Mouse (Mus musculus): ENCODE data around the gene Ifna13. TPM values are rescaled to one million over a fixed set of nuclear protein-coding genes. Genes with fewer than 3 reads are reported as not detected.
A peak's percentile ranks its signal among the peaks of the same experiment; 100 is the strongest.

The Ifna13 gene
- polyA plus RNA-seq, 1 experiment from 2014 or later: not detected

DNA sequence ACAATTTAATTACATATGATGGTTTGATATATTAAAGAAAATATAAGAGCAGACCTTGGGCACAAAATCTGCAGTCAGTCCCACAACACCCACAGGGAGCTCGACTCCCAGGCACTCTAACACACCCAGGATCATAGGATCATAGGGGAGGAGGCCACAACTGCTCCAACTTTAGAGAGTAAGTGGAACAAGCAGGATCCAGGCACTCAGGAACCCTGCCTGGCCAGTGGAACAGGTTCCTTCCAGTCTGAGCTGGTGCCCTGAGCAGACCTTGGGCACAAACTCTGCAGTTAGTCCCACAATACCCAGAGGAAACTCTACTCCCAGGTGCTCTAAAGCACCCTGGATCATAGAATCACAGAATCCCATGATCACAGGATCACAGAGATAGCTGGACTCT is 11.2 kb upstream of the Ifna13 start:
- 55% methylated on average over 1 of the region's 1 CpGs for whole genome bisulfite sequencing
- DNase-seq (ENCODE audit: low spot score): no peak

DNA sequence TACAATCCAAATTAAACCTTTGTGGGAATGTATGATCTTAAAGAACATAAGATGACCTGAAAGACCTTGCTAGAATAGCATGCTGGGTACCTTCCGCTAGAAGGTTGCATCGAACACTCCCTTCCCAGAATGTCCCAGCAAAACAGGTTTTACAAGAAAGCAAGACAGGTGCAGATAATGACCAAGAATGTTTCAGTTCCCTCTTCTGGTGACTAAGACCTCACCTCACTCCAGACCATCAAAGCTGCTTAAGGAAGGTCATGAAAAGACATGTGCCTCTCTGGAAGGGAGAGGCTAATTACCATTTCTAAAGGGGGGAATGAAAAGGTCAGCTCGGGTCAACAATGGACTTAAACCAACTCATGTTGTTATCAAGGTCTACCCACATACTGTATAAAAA is 9.4 kb upstream of the Ifna13 start:
- Histone ChIP-seq H3K4me1 (ENCODE audit: control insufficient read depth, insufficient read depth, low read length) (no peaks in the 10 kb centered on the region), H3K4me3 (ENCODE audit: low read depth, low read length) (no peak overlapping the region), H3K9me3 (replicated peaks; ENCODE audit: control insufficient read depth, low read length) (no peaks in the 10 kb centered on the region), H3K27ac (replicated peaks; ENCODE audit: low read depth, low read length) (no peak overlapping the region), H3K4me2 (ENCODE audit: low read depth, low read length) (no peak overlapping the region), H3K9ac (replicated peaks; ENCODE audit: low read length) (no peak overlapping the region), H3K27me3 (ENCODE audit: control insufficient read depth, insufficient read depth, low read length) (no peaks in the 10 kb centered on the region), H3K36me3 (replicated peaks; ENCODE audit: control insufficient read depth, insufficient read depth, low read depth, low read length) (no peaks in the 10 kb centered on the region)
- ATAC-seq (replicated peaks; ENCODE audit: insufficient number of reproducible peaks, low FRiP score, low TSS enrichment, low read depth): no peak
- DNase-seq (ENCODE audit: low spot score): no peak
- 68% methylated on average over 3 of the region's 3 CpGs for WGBS

More for the DNA sequence above, 11.2 kb upstream of the Ifna13 start:
- no peaks in the 10 kb centered on the region for H3K9me3 ChIP-seq (replicated peaks; ENCODE audit: control insufficient read depth, low read length)
- no peak overlapping the region for H3K27ac ChIP-seq (replicated peaks; ENCODE audit: low read depth, low read length)
- no peak for ATAC-seq (replicated peaks; ENCODE audit: insufficient number of reproducible peaks, low FRiP score, low TSS enrichment, low read depth)
- H3K4me1 ChIP-seq (ENCODE audit: control insufficient read depth, insufficient read depth, low read length): no peaks in the 10 kb centered on the region
- no peak overlapping the region for H3K9ac ChIP-seq (replicated peaks; ENCODE audit: low read length)
- H3K4me2 ChIP-seq (ENCODE audit: low read depth, low read length): no peak overlapping the region
- H3K4me3 ChIP-seq (ENCODE audit: low read depth, low read length): no peak overlapping the region
- no peaks in the 10 kb centered on the region for H3K36me3 ChIP-seq (replicated peaks; ENCODE audit: control insufficient read depth, insufficient read depth, low read depth, low read length)
- no peaks in the 10 kb centered on the region for H3K27me3 ChIP-seq (ENCODE audit: control insufficient read depth, insufficient read depth, low read length)

DNA sequence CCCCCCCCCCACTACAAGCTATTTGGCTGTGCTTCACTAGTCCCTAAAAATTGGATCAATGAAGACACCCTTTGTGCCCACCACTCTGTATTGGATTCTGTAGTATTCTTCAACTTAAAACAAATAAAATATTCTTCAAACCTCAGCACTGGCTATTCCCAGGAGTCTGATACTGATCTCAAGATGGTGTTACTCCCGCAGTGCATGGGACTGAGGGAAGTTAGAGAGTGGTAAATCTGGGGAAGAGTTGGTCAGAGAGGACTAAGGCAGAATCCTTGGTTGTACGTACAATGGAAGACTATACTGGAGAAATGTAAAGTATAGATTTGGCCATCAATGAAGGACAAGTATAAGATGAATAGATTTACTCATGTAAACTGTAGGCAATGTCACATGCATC is 1.7 kb downstream of the Ifna13 start:
- Histone ChIP-seq H3K4me1 (ENCODE audit: control insufficient read depth, insufficient read depth, low read length) (no peaks in the 10 kb centered on the region), H3K9me3 (replicated peaks; ENCODE audit: control insufficient read depth, low read length) (no peaks in the 10 kb centered on the region), H3K27me3 (ENCODE audit: control insufficient read depth, insufficient read depth, low read length) (no peaks in the 10 kb centered on the region), H3K27ac (replicated peaks; ENCODE audit: low read depth, low read length) (no peak overlapping the region), H3K9ac (replicated peaks; ENCODE audit: low read length) (no peak overlapping the region), H3K4me3 (ENCODE audit: low read depth, low read length) (no peak overlapping the region), H3K4me2 (ENCODE audit: low read depth, low read length) (no peak overlapping the region), H3K36me3 (replicated peaks; ENCODE audit: control insufficient read depth, insufficient read depth, low read depth, low read length) (no peaks in the 10 kb centered on the region)
- no peak for ATAC-seq (replicated peaks; ENCODE audit: insufficient number of reproducible peaks, low FRiP score, low TSS enrichment, low read depth)
- peak; percentile 9 for DNase-seq (ENCODE audit: low spot score)
- 37% methylated on average over 2 of the region's 2 CpGs for WGBS

DNA sequence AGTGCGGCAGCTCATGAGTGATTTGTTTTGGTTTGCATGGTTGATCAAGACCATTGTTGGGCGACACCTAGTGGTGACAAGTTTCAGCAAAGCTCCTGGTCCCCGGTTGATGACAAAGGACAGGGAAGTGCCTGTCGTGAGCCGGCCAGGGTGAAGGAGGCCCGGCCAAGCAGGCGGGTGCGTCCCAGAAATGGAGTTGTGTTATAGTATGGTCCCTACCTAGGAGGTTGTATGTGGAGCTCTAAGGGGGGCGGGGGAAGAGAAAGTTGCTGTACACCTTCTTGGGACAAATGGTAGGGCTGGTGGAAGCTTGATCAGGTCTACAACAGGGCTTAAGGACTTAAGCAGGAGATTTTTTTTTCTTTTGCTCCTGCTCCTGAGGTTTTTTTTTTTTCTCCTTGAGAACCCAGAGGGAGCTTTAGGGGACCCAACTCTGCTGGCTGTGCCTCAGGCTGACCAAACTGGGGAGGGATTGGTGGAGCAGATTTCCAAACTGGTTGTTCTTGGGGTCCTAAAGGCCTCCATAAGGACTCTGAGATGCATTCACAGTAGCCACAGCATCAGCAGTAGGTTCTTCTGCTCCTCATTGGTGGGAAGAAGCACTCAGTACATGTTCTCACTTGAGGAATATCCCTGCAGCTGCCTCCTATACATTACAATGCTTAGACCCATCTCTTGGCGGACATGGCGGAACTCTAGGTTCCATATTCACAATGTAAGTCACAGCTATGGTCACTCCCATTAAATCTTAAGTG is 3.0 kb downstream of the Ifna13 start:
- WGBS: 19% methylated on average over 11 of the region's 11 CpGs
- no peak overlapping the region for H3K27ac ChIP-seq (replicated peaks; ENCODE audit: low read depth, low read length)
- ATAC-seq (replicated peaks; ENCODE audit: insufficient number of reproducible peaks, low FRiP score, low TSS enrichment, low read depth): peak; percentile 96
- no peak overlapping the region; the same call in 1 of the 2 replicates for H3K4me2 ChIP-seq (ENCODE audit: low read depth, low read length)
- no peaks in the 10 kb centered on the region for H3K9me3 ChIP-seq (replicated peaks; ENCODE audit: control insufficient read depth, low read length)
- H3K9ac ChIP-seq (replicated peaks; ENCODE audit: low read length): no peak overlapping the region
- no peaks in the 10 kb centered on the region for H3K36me3 ChIP-seq (replicated peaks; ENCODE audit: control insufficient read depth, insufficient read depth, low read depth, low read length)
- DNase-seq (ENCODE audit: low spot score): peak; percentile 100
- H3K4me1 ChIP-seq (ENCODE audit: control insufficient read depth, insufficient read depth, low read length): no peaks in the 10 kb centered on the region
- no peak overlapping the region for H3K4me3 ChIP-seq (ENCODE audit: low read depth, low read length)
- no peaks in the 10 kb centered on the region for H3K27me3 ChIP-seq (ENCODE audit: control insufficient read depth, insufficient read depth, low read length)

DNA sequence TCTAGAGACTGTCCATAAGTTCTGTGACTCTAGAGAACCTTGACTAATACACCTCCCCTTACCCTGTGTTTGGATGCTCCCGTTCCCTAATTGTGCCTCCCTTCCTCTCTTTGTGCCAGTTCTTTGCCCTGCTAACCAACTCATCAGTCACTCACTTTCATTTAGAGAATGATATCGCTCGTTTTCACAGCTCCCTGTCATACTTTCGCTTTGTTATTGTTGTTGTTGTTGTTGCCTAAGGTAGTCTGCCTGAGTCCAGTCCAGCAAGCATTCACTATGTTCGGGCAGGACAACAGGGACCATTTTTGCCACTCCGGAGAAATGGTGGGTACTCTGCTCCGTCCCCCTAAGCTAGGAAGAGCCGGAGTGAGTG is 3.6 kb downstream of the Ifna13 start:
- Histone ChIP-seq H3K4me1 (ENCODE audit: control insufficient read depth, insufficient read depth, low read length) (no peaks in the 10 kb centered on the region), H3K4me2 (ENCODE audit: low read depth, low read length) (peak overlapping the region; percentile 29), H3K4me3 (ENCODE audit: low read depth, low read length) (no peak overlapping the region), H3K9me3 (replicated peaks; ENCODE audit: control insufficient read depth, low read length) (no peaks in the 10 kb centered on the region), H3K9ac (replicated peaks; ENCODE audit: low read length) (no peak overlapping the region), H3K27me3 (ENCODE audit: control insufficient read depth, insufficient read depth, low read length) (no peaks in the 10 kb centered on the region), H3K27ac (replicated peaks; ENCODE audit: low read depth, low read length) (no peak overlapping the region), H3K36me3 (replicated peaks; ENCODE audit: control insufficient read depth, insufficient read depth, low read depth, low read length) (no peaks in the 10 kb centered on the region)
- 71% methylated on average over 8 of the region's 8 CpGs for WGBS
- DNase-seq (ENCODE audit: low spot score) (no peak), ATAC-seq (replicated peaks; ENCODE audit: insufficient number of reproducible peaks, low FRiP score, low TSS enrichment, low read depth) (no peak)

DNA sequence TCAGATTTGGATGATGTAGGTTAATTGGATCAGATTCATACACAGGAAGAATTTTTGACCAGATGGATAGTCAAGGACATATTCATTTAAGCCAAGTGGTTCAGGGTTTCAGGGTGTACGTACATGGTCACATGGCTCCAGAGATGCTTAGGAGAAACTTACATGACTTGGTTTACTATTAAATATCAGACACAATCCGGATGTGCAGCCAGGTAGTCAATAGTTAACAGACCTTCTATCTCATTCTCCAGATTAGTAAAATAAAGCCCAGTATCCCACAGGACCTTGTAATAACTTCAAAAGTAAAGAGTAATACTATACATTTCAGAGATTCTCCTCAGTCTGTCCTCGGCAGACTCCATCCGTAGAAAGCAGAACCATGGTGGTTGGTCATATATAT is 9.9 kb downstream of the Ifna13 start, which contains the start of gene C87499:
TSS of gene C87499 (minus strand) at position 101 of the 400 bp plus-strand sequence.
- Histone ChIP-seq H3K9me3 (replicated peaks; ENCODE audit: control insufficient read depth, low read length) (no peaks in the 10 kb centered on the region), H3K27ac (replicated peaks; ENCODE audit: low read depth, low read length) (no peak within 1 kb of the TSS), H3K4me2 (ENCODE audit: low read depth, low read length) (no peak within 1 kb of the TSS), H3K4me3 (ENCODE audit: low read depth, low read length) (no peak within 1 kb of the TSS), H3K27me3 (ENCODE audit: control insufficient read depth, insufficient read depth, low read length) (no peaks in the 10 kb centered on the region), H3K9ac (replicated peaks; ENCODE audit: low read length) (no peak within 1 kb of the TSS), H3K36me3 (replicated peaks; ENCODE audit: control insufficient read depth, insufficient read depth, low read depth, low read length) (no peaks in the 10 kb centered on the region), H3K4me1 (ENCODE audit: control insufficient read depth, insufficient read depth, low read length) (no peaks in the 10 kb centered on the region)
- 80% methylated on average over 4 of the region's 4 CpGs for WGBS
- no peak for DNase-seq (ENCODE audit: low spot score)
- no peak for ATAC-seq (replicated peaks; ENCODE audit: insufficient number of reproducible peaks, low FRiP score, low TSS enrichment, low read depth)

DNA sequence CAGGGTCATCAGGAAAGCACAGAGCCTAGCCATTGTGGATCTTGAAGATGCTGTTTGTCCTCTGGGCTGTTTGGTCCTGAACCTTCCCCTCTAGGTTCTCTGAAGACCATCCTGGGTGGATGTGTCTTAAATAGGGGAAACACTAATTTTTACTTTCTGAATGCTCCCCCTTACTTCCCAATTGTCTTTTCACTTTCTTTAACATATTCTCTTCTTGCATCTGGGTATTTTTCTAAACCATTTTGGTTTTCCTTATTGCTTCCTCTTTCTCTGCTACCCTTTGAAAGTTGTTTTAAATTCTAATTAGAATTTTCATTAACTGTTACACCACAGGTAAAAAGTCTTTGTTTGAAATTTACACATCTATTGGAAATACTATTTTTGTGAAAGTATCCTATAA is 41.0 kb downstream of the Ifna13 start, which contains the start of gene Ifna12:
TSS of gene Ifna12 (minus strand) at position 101 of the 400 bp plus-strand sequence.
- DNase-seq (ENCODE audit: low spot score) (no peak), ATAC-seq (replicated peaks; ENCODE audit: insufficient number of reproducible peaks, low FRiP score, low TSS enrichment, low read depth) (no peak)
- Histone ChIP-seq H3K36me3 (replicated peaks; ENCODE audit: control insufficient read depth, insufficient read depth, low read depth, low read length) (no peaks in the 10 kb centered on the region), H3K27me3 (ENCODE audit: control insufficient read depth, insufficient read depth, low read length) (no peaks in the 10 kb centered on the region), H3K4me1 (ENCODE audit: control insufficient read depth, insufficient read depth, low read length) (no peaks in the 10 kb centered on the region), H3K9ac (replicated peaks; ENCODE audit: low read length) (no peak within 1 kb of the TSS), H3K4me2 (ENCODE audit: low read depth, low read length) (no peak within 1 kb of the TSS), H3K9me3 (replicated peaks; ENCODE audit: control insufficient read depth, low read length) (no peaks in the 10 kb centered on the region), H3K4me3 (ENCODE audit: low read depth, low read length) (no peak within 1 kb of the TSS), H3K27ac (replicated peaks; ENCODE audit: low read depth, low read length) (no peak within 1 kb of the TSS)

Measured in embryonic facial prominence, embryonic 11.5 days (tissue).